Mouse (Mus musculus) activated CD4-positive, CD25-positive, alpha-beta regulatory T cell, adult 9 weeks (primary cell): ENCODE data around the gene Ociad1. TPM values are rescaled to one million over a fixed set of nuclear protein-coding genes. Genes with fewer than 3 reads are reported as not detected.

Experiments used
- polyA plus RNA-seq: library from polyadenylated mRNA; unstranded; fragments of 100-300 nt; shearing (Covaris generic); gene quantifications from one replicate; pipeline ENCODE4 v1.2.1, GENCODE M21; 2017

Ociad1 gene
- 330 TPM for polyA plus RNA-seq

GRCm38 (mm10) chr5:73292502-73293457, at the start of gene Ociad1:
Gene Ociad1, plus strand, starts transcription at chr5:73292784.

GRCm38 (mm10) chr5:73256352-73257065, 36.1 kb upstream of the Ociad1 start, which contains the start of gene Fryl:
Gene Fryl, minus strand, starts transcription at chr5:73256619.

GRCm38 (mm10) chr5:73340723-73341235, 48.2 kb downstream of the Ociad1 start, which contains the start of gene Ociad2:
Gene Ociad2, minus strand, starts transcription at chr5:73341028.

Other genes starting within 250 kb of the Ociad1 start
- 150 TPM for gene Fryl, start 36.2 kb upstream of the Ociad1 start, polyA plus RNA-seq
- gene Ociad2, start 48.2 kb downstream of the Ociad1 start, polyA plus RNA-seq, result 1.2 TPM
- gene Cwh43, start 113.3 kb downstream of the Ociad1 start, polyA plus RNA-seq, result not detected
- gene Dcun1d4, start 188.2 kb downstream of the Ociad1 start, polyA plus RNA-seq, result 21.3 TPM